Mouse (Mus musculus) ES-E14 (cell line): ENCODE measurements around the gene Scg2. TPM values are rescaled to one million over a fixed set of nuclear protein-coding genes. Genes with fewer than 3 reads are reported as not detected.

Experiments
- DNase-seq: peaks from one replicate; pipeline ENCODE4 v3.0.0-alpha.2; 2013; ENCODE audit warnings: low read depth, low spot score
- H3K27ac ChIP-seq: 2 replicates; pipeline ENCODE4 v1.5.1; 2012; ENCODE audit warnings: low read depth, mild to moderate bottlenecking, low read length, moderate library complexity, mixed read lengths; ENCODE audit not compliant: poor library complexity, insufficient read depth, severe bottlenecking
- H3K36me3 ChIP-seq: 2 replicates; pipeline ENCODE4 v1.6.1; 2012; ENCODE audit warnings: mild to moderate bottlenecking, low read length, moderate library complexity, mixed read lengths; ENCODE audit not compliant: control insufficient read depth, poor library complexity, insufficient read depth, severe bottlenecking
- H3K4me1 ChIP-seq, 2 experiments: fragments of 150-350 bp in 1 of 2; sonication (generic) in 1 of 2; 2 replicates each; pipeline ENCODE4 v1.6.1; 2012; ENCODE audit warnings: low read length in 2 of 2, mild to moderate bottlenecking in 1 of 2, mixed read lengths in 1 of 2; ENCODE audit not compliant: control insufficient read depth in 2 of 2, insufficient read depth in 2 of 2, poor library complexity in 1 of 2
- H3K4me3 ChIP-seq, 2 experiments: fragments of 150-350 bp in 1 of 2; sonication (generic) in 1 of 2; 2 replicates each; pipeline ENCODE4 v1.5.1; 2012; ENCODE audit warnings: low read length in 2 of 2, low read depth in 1 of 2, mild to moderate bottlenecking in 1 of 2, mixed read lengths in 1 of 2; ENCODE audit not compliant: insufficient read depth in 1 of 2, poor library complexity in 1 of 2, severe bottlenecking in 1 of 2
- H3K9ac ChIP-seq: 2 replicates; pipeline ENCODE4 v1.6.1; 2012; ENCODE audit warnings: low read depth, mild to moderate bottlenecking, low read length, mixed read lengths; ENCODE audit not compliant: poor library complexity, insufficient read depth, severe bottlenecking
- H3K9me3 ChIP-seq: fragments of 150-350 bp; sonication (generic); 2 replicates; pipeline ENCODE4 v1.6.1; 2012; ENCODE audit warnings: low read depth, mild to moderate bottlenecking, low read length; ENCODE audit not compliant: control insufficient read depth, insufficient read depth
- CHD2 ChIP-seq: IDR thresholded peaks from 2 replicates; pipeline ENCODE4 v1.6.1; 2014; ENCODE audit warnings: mild to moderate bottlenecking, low read depth, low read length, inconsistent platforms
- HCFC1 ChIP-seq: IDR thresholded peaks from 2 replicates; pipeline ENCODE4 v1.6.1; 2012; ENCODE audit warnings: low read length, inconsistent platforms, borderline replicate concordance; ENCODE audit not compliant: insufficient read depth
- MAFK ChIP-seq: IDR thresholded peaks from 2 replicates; pipeline ENCODE4 v1.6.1; 2014; ENCODE audit warnings: mild to moderate bottlenecking, low read depth, low read length, inconsistent platforms; ENCODE audit not compliant: insufficient read depth
- ZC3H11A ChIP-seq: IDR thresholded peaks from 2 replicates; pipeline ENCODE4 v1.6.1; 2012; ENCODE audit warnings: low read depth, mild to moderate bottlenecking, inconsistent platforms, low read length, borderline replicate concordance
- ZNF384 ChIP-seq: IDR thresholded peaks from 2 replicates; pipeline ENCODE4 v1.6.1; 2012; ENCODE audit warnings: low read depth, low read length, inconsistent platforms
- in situ Hi-C, 2 experiments: fragments of 600-800 bp; cut with MboI; formaldehyde crosslinking; loops; one replicate each; pipeline ENCODE4 v1.15.1; 2025; ENCODE audit warnings: low sequenced_read_pairs in 2 of 2, inconsistent platforms in 1 of 2; ENCODE audit not compliant: unreplicated experiment in 2 of 2
- total RNA-seq: library from RNA; depleted of rRNA; stranded (reverse); fragments of 300-350 nt; gene quantifications from 2 replicates; pipeline ENCODE4 v1.2.3, GENCODE M21; 2012; rRNA removed

Gene Scg2
- not detected in 2 replicates for total RNA-seq

DNA sequence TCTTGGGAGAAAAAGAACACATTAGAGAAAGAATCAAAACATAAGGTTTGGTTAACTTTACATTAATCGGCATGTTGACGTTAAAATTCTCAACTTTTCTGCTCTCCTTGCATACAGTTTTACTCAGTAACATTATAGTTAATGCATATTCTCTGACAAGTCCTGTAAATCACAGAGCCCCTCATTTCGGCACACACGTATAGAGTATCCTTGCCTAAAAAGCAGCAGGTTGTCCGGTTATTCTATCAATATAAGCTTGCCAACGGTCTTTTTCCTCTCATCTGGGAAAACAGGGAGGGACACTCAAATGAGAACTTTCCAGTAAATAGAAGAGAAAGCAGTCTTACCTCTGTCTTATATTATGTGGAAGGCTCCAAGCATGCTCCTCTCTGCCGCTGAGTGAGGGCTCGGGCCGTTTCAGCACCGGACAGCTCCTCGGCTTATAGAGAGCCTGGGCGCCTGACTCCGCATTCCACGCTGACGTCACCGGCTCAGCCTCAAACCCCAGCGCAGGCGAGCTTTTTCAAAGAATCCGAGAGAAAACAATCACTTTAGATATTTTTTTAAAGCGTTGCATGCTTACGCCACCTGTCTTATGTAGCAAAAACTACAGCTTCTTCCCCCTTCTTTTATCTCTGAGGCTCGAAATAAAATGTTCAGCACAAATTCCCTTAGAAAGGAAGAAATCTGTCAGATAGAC is at the start of gene Scg2:
TSS of gene Scg2 (minus strand) at position 512 of the 700 bp plus-strand sequence.
- Histone ChIP-seq H3K4me1 (no peaks in the 10 kb centered on the region), H3K36me3 (no peaks in the 10 kb centered on the region), H3K4me3 (no peak within 1 kb of the TSS), H3K9ac (no peak within 1 kb of the TSS), H3K27ac (no peak within 1 kb of the TSS), H3K9me3 (no peaks in the 10 kb centered on the region)
- peak; percentile 76 for DNase-seq
- in situ Hi-C loops: no loop called here
- no peak for TF ChIP-seq MAFK
- no peak for TF ChIP-seq ZC3H11A
- TF ChIP-seq ZNF384: 0 out of 2 replicates have a peak, but pooled peaks have one; percentile 54

DNA sequence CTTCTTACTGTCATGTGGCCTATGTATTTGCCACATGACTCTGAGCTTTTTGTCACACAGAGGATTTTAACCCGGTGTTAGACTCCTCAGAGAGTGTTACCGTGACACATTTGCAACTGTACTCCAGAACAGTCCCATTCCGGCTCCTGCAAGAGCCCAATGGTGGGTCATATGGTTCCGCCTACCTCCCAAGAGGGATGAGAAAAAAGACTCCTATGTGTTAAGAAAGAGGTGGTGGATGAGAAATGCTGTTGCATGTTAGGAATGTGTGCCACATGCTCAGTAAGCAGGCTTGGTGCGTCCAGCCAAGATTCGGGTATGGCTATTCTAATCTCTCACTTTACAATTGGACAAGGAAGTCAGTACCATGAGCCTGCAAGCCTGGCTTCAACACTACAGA is 45.6 kb upstream of the Scg2 start:
- H3K4me1 ChIP-seq: no peaks in the 10 kb centered on the region
- in situ Hi-C loops: no loop called here
- no peak for DNase-seq
- H3K9ac ChIP-seq: no peak overlapping the region
- H3K9me3 ChIP-seq: no peaks in the 10 kb centered on the region
- no peak overlapping the region for H3K27ac ChIP-seq
- TF ChIP-seq CHD2 (no peak), HCFC1 (no peak), ZC3H11A (no peak), MAFK (no peak), ZNF384 (no peak)
- H3K4me3 ChIP-seq: no peak overlapping the region
- H3K36me3 ChIP-seq: no peaks in the 10 kb centered on the region

DNA sequence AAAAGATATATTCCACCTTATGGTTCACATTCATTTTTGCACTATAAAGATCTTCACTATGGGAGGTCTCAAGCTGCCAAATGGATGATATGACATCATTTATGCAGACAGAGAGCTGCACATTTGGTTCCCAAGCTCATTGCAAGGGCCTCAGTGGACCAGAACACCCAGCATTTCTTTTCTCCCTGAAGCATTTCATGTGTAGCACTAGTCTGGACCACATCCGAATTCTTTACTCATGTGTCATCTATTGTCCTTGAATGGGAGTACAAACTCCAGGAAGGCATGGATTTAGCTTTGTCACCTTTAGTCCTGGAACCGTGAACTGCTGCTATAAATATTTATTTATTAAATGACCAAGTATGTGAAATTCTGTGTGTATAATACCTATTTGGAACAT is 30.9 kb upstream of the Scg2 start:
- Histone ChIP-seq H3K36me3 (no peaks in the 10 kb centered on the region), H3K27ac (no peak overlapping the region), H3K4me1 (no peaks in the 10 kb centered on the region), H3K4me3 (no peak overlapping the region), H3K9me3 (no peaks in the 10 kb centered on the region), H3K9ac (no peak overlapping the region)
- DNase-seq: no peak
- TF ChIP-seq HCFC1 (no peak), ZNF384 (no peak), CHD2 (no peak), ZC3H11A (no peak), MAFK (no peak)
- in situ Hi-C loops: no loop called here

DNA sequence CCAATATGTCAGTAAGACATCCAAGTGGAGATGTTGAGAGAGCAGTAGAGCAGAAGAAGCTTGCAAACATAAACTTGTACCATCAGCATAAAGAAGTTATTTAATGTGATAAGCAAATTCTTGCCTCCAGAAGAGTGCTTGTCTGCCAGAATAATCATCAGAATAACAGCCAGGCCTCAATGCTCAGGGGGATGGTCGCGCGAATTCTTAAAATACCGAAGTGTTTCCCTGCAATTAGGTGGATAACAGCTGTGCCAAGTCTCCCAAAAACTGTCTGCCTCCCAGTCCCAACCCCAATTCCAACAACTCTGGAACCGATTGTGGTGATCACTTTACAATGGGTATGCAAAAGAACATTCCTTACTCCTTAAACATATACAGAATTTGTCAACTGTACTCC is 30.0 kb upstream of the Scg2 start:
- Histone ChIP-seq H3K9me3 (no peaks in the 10 kb centered on the region), H3K36me3 (no peaks in the 10 kb centered on the region), H3K9ac (no peak overlapping the region), H3K4me1 (no peaks in the 10 kb centered on the region), H3K4me3 (no peak overlapping the region), H3K27ac (no peak overlapping the region)
- in situ Hi-C loops: no loop called here
- no peak for DNase-seq
- TF ChIP-seq HCFC1: no peak
- TF ChIP-seq ZNF384: no peak
- no peak for TF ChIP-seq CHD2
- no peak for TF ChIP-seq ZC3H11A
- TF ChIP-seq MAFK: no peak

DNA sequence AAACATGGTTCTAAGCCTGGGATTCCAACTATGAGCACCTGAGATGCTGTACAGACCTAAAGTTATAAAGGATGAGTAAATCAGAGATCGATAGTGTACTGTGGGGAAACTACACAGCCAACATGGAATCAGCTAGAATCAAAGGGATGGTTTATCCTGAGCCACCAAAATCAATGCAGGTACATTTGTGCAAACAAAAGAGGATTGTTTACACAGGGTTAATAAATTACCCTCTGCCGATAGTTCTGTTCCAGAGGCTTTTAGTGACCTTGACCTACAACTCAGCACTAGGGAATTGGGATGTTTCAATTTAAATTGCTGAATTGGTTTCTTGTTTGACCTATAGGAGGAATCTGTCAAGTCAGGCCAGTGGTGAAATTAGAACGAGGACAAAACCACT is 26.7 kb upstream of the Scg2 start:
- DNase-seq: no peak
- in situ Hi-C loops: no loop called here
- Histone ChIP-seq H3K4me3 (no peak overlapping the region), H3K4me1 (no peaks in the 10 kb centered on the region), H3K36me3 (no peaks in the 10 kb centered on the region), H3K27ac (no peak overlapping the region), H3K9me3 (no peaks in the 10 kb centered on the region), H3K9ac (no peak overlapping the region)
- TF ChIP-seq MAFK: no peak
- no peak for TF ChIP-seq ZC3H11A
- TF ChIP-seq CHD2: no peak
- TF ChIP-seq ZNF384: no peak
- TF ChIP-seq HCFC1: no peak
